Mouse (Mus musculus) CH12.LX (cell line): ENCODE data around the gene Hrnr. TPM values are rescaled to one million over a fixed set of nuclear protein-coding genes. Genes with fewer than 3 reads are reported as not detected.
A peak's percentile ranks its signal among the peaks of the same experiment; 100 is the strongest.

Experiments used
- DNase-seq: peaks from one replicate; pipeline ENCODE4 v3.0.0-alpha.2; 2013; ENCODE audit errors: extremely low read depth
- H3K27ac ChIP-seq: 2 replicates; pipeline ENCODE4 v1.5.1; 2012; ENCODE audit warnings: low read depth, mild to moderate bottlenecking, control low read depth, moderate library complexity; ENCODE audit not compliant: insufficient read depth
- H3K27me3 ChIP-seq: replicated peaks from 2 replicates; pipeline ENCODE3; 2012; ENCODE audit warnings: inconsistent platforms
- H3K36me3 ChIP-seq, 2 experiments: replicated peaks in 1 of 2; 2 replicates each; pipeline versions ENCODE3 to v1.6.1; 2012; ENCODE audit warnings: inconsistent platforms in 1 of 2, low read length in 1 of 2, mild to moderate bottlenecking in 1 of 2, mixed read lengths in 1 of 2, moderate library complexity in 1 of 2; ENCODE audit not compliant: control insufficient read depth in 1 of 2, insufficient read depth in 1 of 2
- H3K4me1 ChIP-seq, 2 experiments: 2 replicates each; pipeline ENCODE4 v1.6.1; 2012; ENCODE audit warnings: inconsistent platforms in 1 of 2, moderate library complexity in 1 of 2; ENCODE audit not compliant: insufficient read depth in 2 of 2, control insufficient read depth in 1 of 2
- H3K4me2 ChIP-seq: 2 replicates; pipeline ENCODE4 v1.6.1; 2012; ENCODE audit warnings: low read depth, mild to moderate bottlenecking, control low read depth; ENCODE audit not compliant: poor library complexity, insufficient read depth, severe bottlenecking
- H3K4me3 ChIP-seq, 3 experiments: fragments of 150-350 bp in 1 of 3; sonication (generic) in 1 of 3; replicated peaks in 1 of 3; 2 replicates each; pipeline versions ENCODE3 to v1.5.1; 2011 to 2012; ENCODE audit warnings: low read depth in 2 of 3, low read length in 2 of 3, mild to moderate bottlenecking in 2 of 3, moderate library complexity in 2 of 3, control low read depth in 1 of 3, improper control_type of control experiment in 1 of 3, inconsistent platforms in 1 of 3, mixed read lengths in 1 of 3; ENCODE audit not compliant: poor library complexity in 1 of 3
- H3K79me2 ChIP-seq: replicated peaks from 2 replicates; pipeline ENCODE4 v1.6.1; 2012; ENCODE audit warnings: mild to moderate bottlenecking, moderate library complexity; ENCODE audit not compliant: control insufficient read depth, poor library complexity, insufficient read depth, severe bottlenecking; ENCODE audit errors: extremely low read depth
- H3K9ac ChIP-seq: 2 replicates; pipeline ENCODE4 v1.6.1; 2012; ENCODE audit warnings: low read depth, mild to moderate bottlenecking, control low read depth, moderate library complexity; ENCODE audit not compliant: insufficient read depth
- H3K9me3 ChIP-seq: replicated peaks from 2 replicates; pipeline ENCODE3; 2012; ENCODE audit warnings: low read length, inconsistent platforms, mixed read lengths
- CHD1 ChIP-seq: IDR thresholded peaks from 2 replicates; pipeline ENCODE4 v1.6.1; 2012; ENCODE audit warnings: low read depth, low read length, improper control_type of control experiment, inconsistent platforms
- CTCF ChIP-seq, 2 experiments: IDR thresholded peaks in 1 of 2; conservative IDR thresholded peaks in 1 of 2; 2 replicates each; pipeline ENCODE4 v1.5.1; 2011 to 2012; ENCODE audit warnings: low read depth in 2 of 2, low read length in 2 of 2, improper control_type of control experiment in 1 of 2, inconsistent platforms in 1 of 2, mild to moderate bottlenecking in 1 of 2, moderate library complexity in 1 of 2
- ETS1 ChIP-seq: conservative IDR thresholded peaks from 2 replicates; pipeline ENCODE4 v1.6.1; 2012; ENCODE audit warnings: low read depth, mild to moderate bottlenecking, inconsistent platforms, low read length, improper control_type of control experiment, moderate library complexity
- GABPA ChIP-seq: IDR thresholded peaks from 2 replicates; pipeline ENCODE4 v1.6.1; 2012; ENCODE audit warnings: low read depth, low read length, improper control_type of control experiment, inconsistent platforms; ENCODE audit not compliant: insufficient replicate concordance
- JUN ChIP-seq: IDR thresholded peaks from 2 replicates; pipeline ENCODE4 v1.6.1; 2011; ENCODE audit warnings: low read depth, mild to moderate bottlenecking, low read length, improper control_type of control experiment, moderate library complexity; ENCODE audit not compliant: insufficient read depth
- KAT2A ChIP-seq: IDR thresholded peaks from 2 replicates; pipeline ENCODE4 v1.6.1; 2012; ENCODE audit warnings: low read length, improper control_type of control experiment, inconsistent platforms; ENCODE audit not compliant: insufficient replicate concordance
- MAFK ChIP-seq: IDR thresholded peaks from 2 replicates; pipeline ENCODE4 v1.6.1; 2011; ENCODE audit warnings: low read length, improper control_type of control experiment; ENCODE audit not compliant: insufficient replicate concordance
- MAZ ChIP-seq: IDR thresholded peaks from 2 replicates; pipeline ENCODE4 v1.6.1; 2012; ENCODE audit warnings: low read depth, mild to moderate bottlenecking, inconsistent platforms, low read length, improper control_type of control experiment, moderate library complexity
- MEF2A ChIP-seq: IDR thresholded peaks from 2 replicates; pipeline ENCODE4 v1.6.1; 2014; ENCODE audit warnings: low read depth, mild to moderate bottlenecking, inconsistent platforms, low read length, improper control_type of control experiment, borderline replicate concordance
- MXI1 ChIP-seq: IDR thresholded peaks from 2 replicates; pipeline ENCODE4 v1.6.1; 2011; ENCODE audit warnings: mild to moderate bottlenecking, low read depth, low read length, improper control_type of control experiment
- RAD21 ChIP-seq: IDR thresholded peaks from 2 replicates; pipeline ENCODE4 v1.6.1; 2011; ENCODE audit warnings: low read depth, mild to moderate bottlenecking, low read length, improper control_type of control experiment, moderate library complexity
- SIN3A ChIP-seq: IDR thresholded peaks from 2 replicates; pipeline ENCODE4 v1.6.1; 2012; ENCODE audit warnings: low read length, improper control_type of control experiment, inconsistent platforms
- TCF12 ChIP-seq: IDR thresholded peaks from 2 replicates; pipeline ENCODE4 v1.6.1; 2014; ENCODE audit warnings: low read depth, mild to moderate bottlenecking, inconsistent platforms, low read length, improper control_type of control experiment
- ZMIZ1 ChIP-seq: IDR thresholded peaks from 2 replicates; pipeline ENCODE4 v1.6.1; 2012; ENCODE audit warnings: low read depth, mild to moderate bottlenecking, inconsistent platforms, low read length, improper control_type of control experiment
- ZNF384 ChIP-seq: IDR thresholded peaks from 2 replicates; pipeline ENCODE4 v1.6.1; 2012; ENCODE audit warnings: low read depth, low read length, improper control_type of control experiment, inconsistent platforms
- dilution Hi-C: fragments of 300-500 bp; cut with MboI; formaldehyde crosslinking; loops from 2 replicates; pipeline ENCODE4 v1.14.3; 2020; ENCODE audit warnings: low sequenced_read_pairs; ENCODE audit not compliant: extremely low pct_unique_long_range_greater_than_20kb, extremely low pct_ligation_motif_present
- in situ Hi-C: fragments of 300-500 bp; cut with MboI; formaldehyde crosslinking; loops from 3 replicates; pipeline ENCODE4 v1.14.3; 2019; ENCODE audit warnings: low sequenced_read_pairs, low pct_ligation_motif_present, low pct_unique_long_range_greater_than_20kb, mixed read lengths
- polyA plus RNA-seq: library from polyadenylated mRNA; unstranded; fragments of >175 nt; gene quantifications from 2 replicates; pipeline ENCODE4 v1.2.1, GENCODE M21; 2012; ENCODE audit warnings: low read depth; ENCODE audit not compliant: insufficient read length
- total RNA-seq, 2 experiments: library from RNA; depleted of rRNA; stranded (reverse); fragments of 300-350 nt in 1 of 2; fragments of >200 nt in 1 of 2; gene quantifications; 2 replicates each; pipeline ENCODE4 v1.2.3; 2012 to 2014

Gene Hrnr
- total and polyA plus RNA-seq, 3 experiments = not detected

DNA sequence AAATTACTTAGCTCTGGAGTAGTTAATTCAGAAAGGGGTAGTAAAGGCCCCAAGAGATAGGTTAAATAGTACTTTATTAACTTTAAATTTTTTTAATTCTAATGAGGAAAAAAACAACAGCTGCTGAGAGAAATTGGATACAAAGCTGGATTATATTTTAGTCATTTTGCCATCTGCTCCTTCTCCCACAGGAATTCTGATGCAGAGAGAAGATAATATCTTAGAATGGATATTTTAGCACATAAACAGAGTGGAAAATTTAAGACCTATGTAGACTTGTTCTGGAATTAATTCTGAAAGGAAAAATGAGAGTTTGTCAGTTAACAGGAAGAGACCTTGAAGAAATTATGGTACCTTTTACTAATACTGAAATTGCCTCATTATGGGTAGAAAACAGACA is 18.2 kb downstream of the Hrnr start:
- dilution Hi-C loops = no loop called here
- H3K4me3 ChIP-seq = no peak overlapping the region
- H3K27me3 ChIP-seq = no peaks in the 10 kb centered on the region
- H3K9ac ChIP-seq = no peak overlapping the region
- no peaks in the 10 kb centered on the region for H3K79me2 ChIP-seq
- no peaks in the 10 kb centered on the region for H3K36me3 ChIP-seq
- no peak overlapping the region for H3K4me2 ChIP-seq
- TF ChIP-seq GABPA (no peak), ETS1 (no peak), MXI1 (no peak), ZMIZ1 (no peak)
- TF ChIP-seq, all 38 proteins: peak for 0
- Histone ChIP-seq H3K9me3 (no peaks in the 10 kb centered on the region), H3K27ac (no peak overlapping the region), H3K4me1 (no peaks in the 10 kb centered on the region)
- DNase-seq = no peak
- in situ Hi-C loops = no loop called here

GRCm38 (mm10) chr3:93340021-93340420 is 20.5 kb downstream of the Hrnr start:
- no peak overlapping the region for H3K27ac ChIP-seq
- H3K79me2 ChIP-seq = no peaks in the 10 kb centered on the region
- dilution Hi-C loops = no loop called here
- H3K27me3 ChIP-seq = no peaks in the 10 kb centered on the region
- H3K9me3 ChIP-seq = no peaks in the 10 kb centered on the region
- H3K4me2 ChIP-seq = no peak overlapping the region
- in situ Hi-C loops = no loop called here
- H3K9ac ChIP-seq = no peak overlapping the region
- DNase-seq = no peak
- no peak for TF ChIP-seq CTCF (conservative IDR thresholded peaks at IDR 0.05 in 1 of 2, IDR thresholded peaks at IDR 0.05 in 1 of 2; ENCODE audit: low read depth in 2 of 2, low read length in 2 of 2)
- TF ChIP-seq JUN = no peak
- TF ChIP-seq MAFK = peak; percentile 95
- H3K4me3 ChIP-seq = no peak overlapping the region
- H3K4me1 ChIP-seq = no peaks in the 10 kb centered on the region
- H3K36me3 ChIP-seq = no peaks in the 10 kb centered on the region

GRCm38 (mm10) chr3:93346896-93347295 is 27.3 kb downstream of the Hrnr start:
- H3K4me2 ChIP-seq = no peak overlapping the region
- H3K27me3 ChIP-seq = no peaks in the 10 kb centered on the region
- dilution Hi-C loops (no loop called here), in situ Hi-C loops (no loop called here)
- no peaks in the 10 kb centered on the region for H3K36me3 ChIP-seq
- H3K9me3 ChIP-seq = no peaks in the 10 kb centered on the region
- H3K4me3 ChIP-seq = no peak overlapping the region
- H3K4me1 ChIP-seq = no peaks in the 10 kb centered on the region
- H3K9ac ChIP-seq = no peak overlapping the region
- TF ChIP-seq MEF2A (no peak), GABPA (no peak), ZMIZ1 (no peak), MAZ (no peak), SIN3A (no peak), TCF12 (no peak), RAD21 (no peak), JUN (no peak), KAT2A (no peak), CHD1 (no peak), ZNF384 (no peak)
- no peaks in the 10 kb centered on the region for H3K79me2 ChIP-seq
- no peak for DNase-seq
- no peak overlapping the region for H3K27ac ChIP-seq
